Mouse (Mus musculus) megakaryocyte, adult 5-6 weeks (primary cell): ENCODE results near the gene Mtg1. TPM values are rescaled to one million over a fixed set of nuclear protein-coding genes. Genes with fewer than 3 reads are reported as not detected.

ENCODE experiments used
- ATAC-seq: 2 replicates; pipeline ENCODE4 v1.8.0; 2016; ENCODE audit warnings: mild to moderate bottlenecking, inconsistent platforms; ENCODE audit not compliant: poor library complexity, severe bottlenecking
- total RNA-seq, 2 experiments: library from RNA; stranded (forward) in 1 of 2; stranded (reverse) in 1 of 2; fragments of 153-499, 151-499 nt in 1 of 2; fragments of 221-1000, 200-1000 nt in 1 of 2; gene quantifications; 2 replicates each; pipeline versions ENCODE4 v1.2.3 to v1.2.4; 2015 to 2017

Gene Mtg1
- 10.2 and 17.4 TPM in 2 replicates for total RNA-seq (2015)
- 5.9 and 14.4 TPM in 2 replicates for total RNA-seq (2017)

DNA sequence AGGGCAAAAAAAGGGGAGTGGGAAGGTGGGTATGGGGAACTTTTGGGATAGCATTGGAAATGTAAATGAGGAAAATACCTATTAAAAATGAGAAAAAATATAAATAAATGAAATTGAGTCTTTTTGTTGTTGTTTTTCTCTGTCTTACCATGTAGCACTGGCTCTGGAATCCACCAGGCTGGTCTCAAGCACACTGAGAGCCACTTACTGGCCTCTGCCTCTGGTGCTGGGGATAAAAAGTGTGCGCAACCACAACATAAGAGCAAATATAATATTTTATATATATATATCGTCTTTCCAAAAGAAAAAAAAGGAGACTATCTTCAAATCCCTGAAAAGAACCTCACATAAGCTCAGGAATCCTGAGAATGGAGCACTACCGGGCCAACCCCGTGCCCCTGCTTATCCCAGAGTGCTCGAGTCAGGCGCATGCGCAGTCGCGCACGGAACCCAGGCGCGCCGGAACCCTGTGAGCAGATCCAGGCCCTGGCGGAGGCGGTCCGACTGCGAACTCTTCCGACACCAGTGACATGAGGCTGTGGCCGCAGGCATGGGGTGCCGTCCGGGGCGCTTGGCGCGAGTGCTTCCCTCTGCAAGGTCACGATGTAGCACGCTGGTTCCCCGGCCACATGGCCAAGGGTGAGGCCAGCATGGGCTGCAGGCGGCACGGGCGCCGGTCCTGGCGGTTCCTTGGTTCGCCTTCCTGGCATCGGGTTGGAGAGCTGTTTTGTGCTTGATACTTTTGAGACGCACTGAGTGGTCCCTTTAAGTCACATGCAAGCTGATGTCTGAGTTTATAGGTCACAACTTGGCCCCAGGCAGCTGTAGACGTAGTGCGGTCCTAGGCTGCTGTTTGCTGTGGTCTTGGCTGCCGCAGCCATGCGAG, at the start of gene Mtg1:
Mtg1 (plus strand) TSS at position 430 of the 886 bp plus-strand sequence.
- peak; percentile 80 for ATAC-seq

DNA sequence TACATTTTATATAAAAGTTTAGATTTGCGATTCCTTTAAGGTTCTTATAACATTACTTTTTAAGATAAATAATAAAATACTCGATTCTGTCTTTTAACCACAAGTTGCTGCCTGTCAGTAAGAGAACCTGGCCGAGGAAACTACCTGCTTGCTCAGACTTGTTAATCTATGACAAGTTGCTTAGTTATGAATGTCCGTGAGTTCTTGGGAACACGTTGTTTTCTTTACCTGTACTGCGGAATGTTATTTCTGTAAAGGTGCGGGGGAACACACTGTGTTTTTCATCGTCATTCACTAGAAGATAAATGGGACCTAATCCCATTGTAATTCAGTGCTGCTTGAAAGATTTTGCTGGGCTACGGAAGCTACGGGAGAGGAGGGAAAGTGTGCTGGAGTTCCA, 46.8 kb upstream of the Mtg1 start:
- ATAC-seq: no peak

DNA sequence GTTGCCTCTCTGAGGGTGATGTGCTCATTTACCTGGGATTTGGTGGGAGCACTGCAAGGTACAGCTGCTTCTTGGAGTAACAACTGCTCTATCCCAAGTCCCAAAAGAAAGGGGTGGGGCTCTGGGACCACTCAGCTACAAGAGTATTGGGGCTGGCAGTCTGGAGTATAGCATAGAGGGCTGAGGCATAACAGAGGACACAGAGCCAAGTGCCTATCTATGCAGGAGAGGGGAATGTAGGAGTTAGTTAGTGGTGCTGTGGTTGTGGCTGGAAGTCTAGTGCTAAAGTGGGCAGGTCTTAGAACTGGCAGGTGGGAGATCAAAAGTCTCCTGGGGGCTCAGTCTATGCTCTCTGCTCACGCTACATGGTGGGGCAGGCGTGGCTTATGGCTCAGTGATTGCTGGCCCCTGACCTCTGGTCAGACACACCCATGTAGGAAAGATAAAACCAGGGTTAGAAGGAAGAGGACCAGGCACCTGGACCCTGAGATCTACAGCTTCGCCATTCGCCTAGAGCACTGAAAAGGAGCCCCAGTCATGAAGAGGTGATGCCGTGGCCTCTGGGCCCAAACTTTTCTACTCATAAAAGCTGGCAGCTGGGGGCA, 44.3 kb upstream of the Mtg1 start, which contains the start of gene Prap1:
Prap1 (plus strand) TSS at position 472 of the 605 bp plus-strand sequence.
- no peak for ATAC-seq

DNA sequence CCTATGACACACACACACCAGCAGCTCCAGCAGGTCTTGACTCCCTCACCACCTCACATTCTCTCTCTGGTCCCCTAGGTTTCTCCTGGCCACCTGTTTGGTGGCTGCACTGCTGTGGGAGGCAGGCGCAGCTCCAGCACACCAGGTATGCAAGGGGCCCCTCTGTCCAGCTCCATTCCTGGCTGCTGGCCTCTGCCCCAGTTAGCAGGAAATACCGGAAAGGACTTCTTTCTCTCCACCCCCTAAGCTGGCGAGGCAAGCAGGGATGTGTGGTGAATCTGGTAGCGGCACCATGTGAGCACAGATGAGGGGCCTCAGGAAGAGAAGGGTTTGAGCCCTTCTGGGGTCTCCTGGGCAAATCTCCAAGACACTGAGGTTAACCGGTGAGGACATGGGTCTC, 42.4 kb upstream of the Mtg1 start:
- ATAC-seq: no peak

DNA sequence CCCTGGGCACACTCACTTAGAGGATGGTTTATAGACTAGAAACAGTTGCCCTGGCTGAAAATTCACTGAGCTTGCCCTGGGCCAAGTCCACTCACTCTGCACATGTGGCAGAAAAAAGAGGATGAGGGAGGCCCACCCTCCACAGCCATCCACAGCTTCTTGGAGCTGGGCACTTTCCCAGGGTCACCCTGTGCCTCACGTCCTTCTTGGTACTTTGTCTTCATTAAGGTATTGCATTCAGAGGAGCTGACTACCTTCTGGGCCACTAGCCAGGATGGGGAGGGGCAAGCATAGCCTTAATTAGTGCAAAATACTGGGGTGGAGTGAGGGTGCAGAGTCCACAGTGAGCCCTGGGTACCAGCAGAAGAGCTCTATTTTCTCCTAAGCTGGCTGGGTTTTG, 41.8 kb upstream of the Mtg1 start:
- no peak for ATAC-seq

DNA sequence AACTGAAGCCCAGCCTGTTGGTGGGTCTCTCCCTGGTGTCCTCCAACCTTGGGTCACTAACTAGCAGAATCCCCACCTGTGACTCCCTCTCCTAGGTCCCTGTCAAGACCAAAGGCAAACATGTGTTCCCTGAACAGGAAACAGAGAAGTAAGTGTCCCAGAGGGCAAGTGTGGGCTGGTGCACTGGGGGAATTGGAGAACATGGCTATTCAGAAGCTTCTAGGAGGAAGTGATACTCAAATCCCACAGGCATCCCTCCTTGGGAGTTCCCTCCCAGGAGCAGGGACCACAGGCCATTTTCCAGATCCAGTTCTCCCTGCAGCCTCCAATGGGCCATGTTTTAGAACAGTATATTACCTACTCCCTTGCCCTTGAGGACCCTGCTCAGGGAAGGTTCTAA, 41.3 kb upstream of the Mtg1 start:
- ATAC-seq: peak; percentile 69

DNA sequence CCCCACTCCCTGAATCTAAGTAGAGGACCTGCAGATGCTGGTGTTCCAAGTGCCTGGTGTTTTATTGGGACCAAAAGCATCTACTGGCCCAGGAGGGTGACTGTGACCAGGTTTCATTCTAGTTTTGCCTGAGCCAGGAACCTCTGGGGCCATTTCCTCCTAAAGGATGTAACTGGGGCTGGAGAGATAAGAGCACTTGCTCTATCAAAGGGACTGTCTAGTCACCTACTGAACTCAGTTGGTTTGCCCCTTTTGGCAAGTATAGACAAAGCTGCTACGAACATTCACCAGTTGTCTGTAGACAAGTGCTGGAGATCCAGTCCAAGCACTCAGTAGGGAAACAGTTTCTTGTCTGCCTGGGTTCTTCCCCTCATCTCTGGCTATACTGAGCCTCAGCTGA, 38.9 kb upstream of the Mtg1 start:
- ATAC-seq: no peak

DNA sequence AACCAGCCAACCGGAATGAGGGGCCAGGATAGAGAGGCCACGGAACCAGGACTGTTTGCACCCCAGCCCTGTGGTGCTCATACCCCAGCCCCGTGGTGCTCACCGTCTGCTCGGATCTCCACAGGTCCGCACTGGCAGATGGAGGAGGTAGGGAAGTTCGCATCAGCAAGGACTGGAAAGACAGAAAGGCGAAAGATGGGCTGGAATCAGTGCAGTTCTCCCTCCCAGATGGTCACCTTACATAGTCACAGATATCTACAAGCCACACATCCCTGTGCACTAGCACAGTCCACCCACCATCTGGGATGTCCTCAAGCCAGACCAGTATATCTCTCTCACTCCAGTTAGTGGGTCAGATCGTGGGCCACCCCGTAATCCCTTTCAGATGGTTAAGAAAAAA, 35.9 kb upstream of the Mtg1 start:
- no peak for ATAC-seq

DNA sequence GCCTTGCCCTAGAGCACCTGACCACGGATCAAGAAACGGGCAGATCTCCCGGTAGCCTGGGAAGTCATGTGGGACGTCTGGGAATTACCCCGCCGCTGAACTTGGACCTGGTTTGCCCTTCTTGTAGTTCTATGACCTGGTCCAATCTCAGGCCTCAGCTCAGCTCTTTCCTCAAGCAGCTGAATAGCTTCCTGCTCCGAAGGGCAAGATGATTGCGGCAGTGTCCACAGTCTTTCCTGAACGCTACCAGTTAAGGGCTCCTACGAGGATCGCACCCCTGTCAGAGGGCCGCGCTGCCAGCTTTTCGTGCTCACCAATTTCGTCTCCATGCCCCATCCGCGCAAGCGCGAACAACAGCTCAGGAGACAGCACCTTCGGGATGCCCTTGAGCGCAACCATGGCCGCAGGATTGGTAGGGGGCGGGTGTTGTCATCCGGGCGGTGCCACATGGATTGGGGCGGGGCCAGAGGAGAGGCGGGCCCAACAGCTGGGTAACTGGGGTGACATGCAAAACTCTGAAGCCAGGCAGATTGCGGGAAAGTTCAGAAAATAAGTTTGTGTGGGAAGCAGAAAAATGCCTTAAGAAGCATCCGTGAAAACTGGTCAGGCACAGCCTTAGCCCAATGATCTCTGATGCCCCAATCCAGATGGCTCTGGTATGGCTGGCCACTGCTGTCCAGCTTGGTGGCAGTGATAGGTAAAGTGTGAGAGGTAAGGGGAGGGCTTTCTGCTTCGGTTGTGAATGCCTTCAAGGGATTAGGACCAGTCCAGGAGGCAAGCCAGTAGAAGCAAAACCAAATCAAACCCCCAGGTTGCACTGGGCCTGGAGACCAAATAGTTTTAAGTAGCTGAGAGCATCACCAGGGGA, 35.1 kb upstream of the Mtg1 start, which contains the start of gene Fuom:
Fuom (minus strand) TSS at position 449 of the 868 bp plus-strand sequence.
- peak; percentile 99 for ATAC-seq

DNA sequence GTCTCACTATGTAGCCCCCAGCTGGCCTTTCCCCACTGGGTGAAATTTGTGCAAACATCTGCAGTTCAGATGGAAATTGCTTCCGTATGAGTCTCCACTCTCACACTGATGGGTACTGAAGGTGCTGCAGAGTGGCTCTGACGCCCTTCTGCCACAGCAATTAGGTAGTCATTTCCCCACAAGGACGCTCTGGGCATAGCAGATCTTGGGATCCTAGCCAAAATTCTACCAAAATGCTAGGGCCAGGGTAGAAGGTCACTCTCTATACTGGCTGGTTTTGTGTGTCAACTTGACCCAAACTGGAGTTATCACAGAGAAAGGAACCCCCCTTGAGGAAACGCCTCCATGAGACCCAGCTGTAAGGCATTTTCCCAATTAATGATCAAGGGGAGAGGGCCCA, 33.4 kb upstream of the Mtg1 start:
- ATAC-seq: no peak

DNA sequence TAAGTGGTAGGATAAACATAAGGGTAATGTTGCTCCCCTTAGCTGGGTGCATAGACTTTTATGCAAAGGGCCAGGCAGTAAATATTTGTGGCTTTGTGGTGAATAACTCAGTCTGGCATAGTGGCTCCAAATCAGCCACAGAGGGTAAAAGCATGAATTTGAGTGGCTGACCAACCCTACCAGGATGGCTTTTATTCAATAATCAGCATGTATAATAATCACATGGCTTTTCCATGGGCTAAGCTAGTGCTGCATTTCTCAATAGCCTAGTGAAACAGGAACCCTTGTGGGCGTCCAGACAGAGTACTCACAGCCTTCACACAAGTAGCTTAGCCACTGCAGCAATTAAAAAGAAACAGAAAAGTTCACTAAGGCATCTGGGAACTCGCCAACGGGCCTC, 25.4 kb upstream of the Mtg1 start:
- ATAC-seq: peak; percentile 24; the same call in 1 of the 2 replicates

DNA sequence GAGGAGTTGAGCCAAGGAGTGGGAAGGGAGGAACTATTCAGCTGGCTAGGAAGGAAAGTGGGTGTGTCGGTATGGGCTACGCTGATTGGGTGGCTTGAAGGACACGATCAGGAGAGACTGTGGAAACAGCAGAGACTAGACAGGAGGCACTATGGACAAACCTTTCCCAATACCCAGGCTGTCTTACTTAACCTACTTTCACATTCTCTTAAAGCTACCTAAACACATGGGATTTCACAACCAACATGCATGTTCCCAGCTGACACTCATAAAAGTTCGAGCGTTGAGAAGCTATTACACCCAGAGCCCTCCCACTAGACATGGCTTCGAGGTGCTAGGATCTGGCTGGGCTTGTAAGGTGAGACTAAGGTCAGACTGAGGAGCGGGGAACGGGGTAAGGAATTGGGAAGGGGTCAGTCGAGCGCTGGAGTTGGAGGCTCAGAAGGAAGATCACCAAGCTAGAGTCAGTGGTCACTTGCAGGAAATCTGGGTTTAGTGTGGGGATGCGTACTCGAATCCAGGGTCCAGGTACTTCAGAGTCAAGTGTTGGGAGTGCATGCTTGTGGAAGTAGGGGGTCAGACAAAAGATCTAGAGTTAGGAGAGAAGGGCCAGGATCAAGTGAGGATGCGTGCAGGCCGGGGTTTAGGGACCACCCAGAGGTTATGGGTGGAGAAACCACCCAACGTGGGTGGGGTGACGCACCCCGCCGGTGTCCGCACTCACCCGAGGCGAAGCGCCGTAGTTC, 21.6 kb upstream of the Mtg1 start, which contains the start of gene Paox:
Paox (plus strand) TSS at position 217 of the 746 bp plus-strand sequence.
- peak; percentile 69 for ATAC-seq

DNA sequence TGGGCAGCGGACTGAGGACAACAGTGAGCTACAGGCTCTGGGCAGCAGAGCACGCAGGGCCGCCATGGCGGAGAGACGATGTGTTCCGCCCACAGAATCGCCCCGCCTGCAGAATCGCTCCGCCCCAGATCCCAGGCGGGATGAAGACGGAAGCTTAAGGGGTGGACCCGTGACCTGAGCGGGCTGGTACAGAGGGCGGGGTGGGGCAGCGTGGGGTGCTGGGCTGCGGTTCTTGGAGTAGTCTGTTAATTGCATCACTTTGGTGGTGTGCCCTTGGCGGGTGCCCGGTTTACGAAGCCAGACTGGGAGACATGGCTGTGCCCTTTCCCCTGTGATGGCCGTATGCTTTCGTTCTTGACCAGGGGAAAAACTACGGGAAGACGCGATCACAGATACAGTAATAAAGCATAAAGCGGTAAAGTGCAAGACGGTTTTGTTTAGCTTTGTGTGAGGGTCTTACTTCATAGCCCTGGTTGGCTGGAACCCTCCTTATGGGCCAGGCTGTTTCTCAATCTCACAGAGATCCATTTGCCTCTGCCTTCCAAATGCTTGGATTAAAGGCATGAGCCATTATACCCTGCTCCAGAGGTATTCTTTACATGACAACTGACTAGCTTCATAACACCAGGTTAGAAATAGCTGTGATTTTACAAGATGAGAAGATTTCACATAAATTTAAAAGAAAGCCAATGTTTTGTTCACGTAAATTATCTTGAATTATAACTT, 20.9 kb upstream of the Mtg1 start, which contains the start of gene Echs1:
Echs1 (minus strand) TSS at position 148 of the 726 bp plus-strand sequence.
- peak; percentile 90 for ATAC-seq

DNA sequence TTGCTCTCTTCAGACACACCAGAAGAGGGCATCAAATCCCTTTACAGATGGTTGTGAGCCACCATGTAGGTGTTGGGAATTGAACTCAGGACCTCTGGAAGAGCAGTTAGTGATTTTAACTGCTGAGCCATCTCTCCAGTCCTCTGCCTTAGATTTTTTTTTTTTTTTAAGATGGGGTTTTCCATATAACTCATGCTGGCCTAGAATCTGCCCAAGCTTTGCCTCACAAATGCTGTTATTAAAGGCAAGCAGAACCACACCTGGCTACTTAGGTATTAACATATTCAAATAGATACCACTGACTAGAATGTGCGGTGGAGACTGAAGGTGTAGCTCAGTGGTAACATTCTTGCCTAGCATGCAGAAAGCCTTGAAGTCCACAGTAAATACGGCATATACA, 16.9 kb upstream of the Mtg1 start:
- no peak for ATAC-seq

DNA sequence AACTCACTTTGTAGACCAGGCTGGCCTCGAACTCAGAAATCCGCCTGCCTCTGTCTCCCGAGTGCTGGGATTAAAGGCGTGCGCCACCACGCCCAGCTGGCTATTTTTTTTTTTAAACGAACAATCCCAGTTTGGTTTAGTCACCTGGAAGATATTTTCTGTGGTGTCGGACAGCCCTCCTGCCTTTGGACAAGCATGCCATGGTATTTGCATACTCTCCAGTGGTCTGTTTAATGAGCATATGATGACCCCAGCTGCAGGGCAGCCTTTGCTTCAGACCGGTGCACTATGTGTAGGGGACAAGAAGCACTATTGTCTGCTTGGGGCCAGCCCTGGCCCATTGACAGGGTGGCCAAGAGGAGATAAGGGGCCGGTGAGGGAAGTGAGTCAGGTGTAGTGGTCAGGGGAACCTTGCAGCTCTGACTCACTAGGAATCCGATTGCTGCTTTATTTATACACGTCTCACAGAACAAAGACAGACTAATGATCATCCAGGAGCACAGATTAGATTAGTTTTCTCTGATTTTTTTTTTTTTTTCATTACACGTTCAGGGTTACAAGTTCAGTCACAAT, 15.9 kb upstream of the Mtg1 start:
- no peak for ATAC-seq

DNA sequence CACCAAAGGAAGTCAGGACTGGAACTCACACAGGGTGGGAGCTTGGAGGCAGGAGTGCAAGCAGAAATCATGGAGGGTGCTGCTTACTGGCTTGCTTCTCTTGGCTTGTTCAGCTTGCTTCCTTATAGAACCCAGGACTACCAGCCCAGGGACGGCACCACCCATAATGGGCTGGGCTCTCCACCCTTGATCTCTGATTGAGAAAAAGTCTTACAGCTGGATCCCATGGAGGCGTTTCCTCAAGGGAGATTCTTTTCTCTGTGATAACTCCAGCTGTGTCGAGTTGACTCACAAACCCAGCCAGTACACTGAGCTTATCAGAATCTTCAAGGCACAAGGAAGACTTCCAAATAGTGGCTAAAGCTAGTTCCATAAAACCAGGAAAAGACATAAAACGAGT, 14.6 kb upstream of the Mtg1 start:
- ATAC-seq: no peak

DNA sequence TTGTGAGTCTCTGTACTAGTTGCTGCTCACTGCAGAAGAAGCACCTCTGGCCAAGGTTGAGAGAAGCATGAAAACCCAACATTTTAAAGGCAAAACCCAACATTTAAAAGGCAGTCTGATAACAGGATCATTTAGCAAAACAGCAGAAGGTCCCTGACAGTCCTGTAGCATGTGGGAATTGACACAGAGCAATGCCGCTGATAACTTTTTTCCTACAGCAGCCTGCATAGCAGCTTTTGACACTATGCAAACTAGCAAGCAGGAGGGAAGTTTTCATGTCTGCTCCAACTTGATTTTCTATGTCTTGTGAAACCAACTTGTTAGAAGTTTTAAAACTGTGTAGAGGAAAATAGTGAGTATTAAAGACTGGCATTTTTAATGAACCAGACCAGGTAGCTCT, 13.0 kb upstream of the Mtg1 start:
- no peak for ATAC-seq

DNA sequence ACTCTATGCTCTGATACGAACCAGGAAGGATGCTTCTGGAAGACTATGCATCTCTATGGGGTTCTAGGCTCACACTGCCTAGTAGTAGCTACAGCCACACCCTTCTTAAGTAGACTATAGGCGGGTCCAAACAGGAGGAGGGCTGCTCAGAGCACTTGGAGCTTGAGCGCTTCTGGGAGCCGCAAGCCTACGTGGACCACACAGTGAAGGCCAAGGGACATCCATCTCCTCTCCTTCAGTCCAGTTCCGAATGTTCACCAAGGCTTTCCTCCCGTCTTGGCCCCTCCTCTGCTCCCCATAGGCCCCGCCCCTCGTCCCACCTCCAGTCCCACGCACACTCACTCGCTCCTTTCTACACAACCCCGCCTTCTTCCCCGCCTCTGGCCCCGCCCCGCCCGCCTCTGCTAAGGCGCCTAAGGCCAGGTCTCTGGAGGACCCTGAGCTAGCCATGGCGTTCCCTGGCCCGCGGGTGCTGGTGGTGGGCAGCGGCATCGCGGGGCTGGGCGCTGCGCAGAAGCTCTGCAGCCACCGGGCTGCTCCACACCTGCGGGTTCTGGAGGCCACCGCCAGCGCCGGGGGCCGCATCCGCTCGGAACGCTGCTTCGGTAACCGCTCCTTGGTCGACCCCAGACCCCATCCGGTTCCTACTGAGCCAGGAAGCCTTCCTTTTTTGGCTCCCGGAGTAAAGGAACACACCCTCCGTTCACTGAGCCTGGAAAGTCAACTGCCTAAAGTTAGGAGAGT, 11.9 kb upstream of the Mtg1 start:
- ATAC-seq: peak; percentile 94

DNA sequence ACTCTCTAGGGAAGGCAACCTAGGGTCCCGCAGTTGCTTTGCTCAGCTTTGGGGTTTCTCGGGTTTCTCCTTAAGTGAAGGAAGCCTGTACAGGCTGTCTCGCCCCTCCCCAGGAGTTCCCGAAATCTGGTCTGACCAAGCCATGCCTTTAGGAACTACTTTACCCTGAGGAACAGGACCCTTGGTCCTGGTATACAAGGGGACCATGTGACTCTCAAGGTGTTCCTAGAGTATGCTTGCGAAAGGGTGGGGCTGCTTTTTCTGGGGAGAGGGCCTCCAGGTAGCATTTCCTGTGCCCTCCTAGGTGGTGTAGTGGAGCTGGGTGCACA, 11.4 kb upstream of the Mtg1 start:
- ATAC-seq: peak; percentile 9; the same call in 1 of the 2 replicates
